Mouse (Mus musculus) heart, adult 2 months (tissue): ENCODE data around the gene Abhd2.

Source experiments
- CTCF ChIP-seq: fragments of 200-600 bp; IDR thresholded peaks from 2 replicates; pipeline ENCODE4 v1.8.1; 2022; ENCODE audit warnings: antibody characterized with exemption, mild to moderate bottlenecking, moderate library complexity
- POLR2A ChIP-seq: fragments of 200-500 bp; IDR thresholded peaks from 2 replicates; pipeline ENCODE4 v1.6.1; 2011; ENCODE audit warnings: mild to moderate bottlenecking, low read depth, low read length, control low read depth; ENCODE audit not compliant: insufficient read depth

DNA sequence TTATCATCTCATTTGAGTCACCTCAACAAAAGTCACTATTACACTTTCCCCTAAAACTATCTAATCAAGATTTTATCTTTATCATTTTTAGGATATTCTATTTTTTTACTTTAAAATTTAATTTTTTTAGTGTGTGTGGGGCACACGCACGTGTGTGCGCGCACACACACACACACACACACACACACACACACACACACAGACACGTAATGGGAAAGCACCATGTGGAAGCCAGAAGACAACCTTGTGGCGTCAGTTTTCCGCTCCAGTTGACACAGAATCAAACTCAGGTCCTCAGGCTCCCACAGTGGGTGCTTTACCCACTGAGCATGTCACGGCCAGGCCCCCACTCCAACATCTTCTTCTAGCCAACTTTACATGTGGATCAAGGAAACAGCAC, 4.1 kb upstream of the Abhd2 start:
- TF ChIP-seq CTCF = no peak
- TF ChIP-seq POLR2A = no peak
